Mouse (Mus musculus): ENCODE results near the gene Atp1a3. TPM values are rescaled to one million over a fixed set of nuclear protein-coding genes. Genes with fewer than 3 reads are reported as not detected.

The Atp1a3 gene
- polyA plus RNA-seq, 2 experiments: 0.38 to 0.60 TPM

GRCm38 (mm10) chr7:25026452-25026851 is 20.7 kb upstream of the Atp1a3 start:
- Histone ChIP-seq H3K9ac (replicated peaks) (no peak overlapping the region), H3K4me1 (replicated peaks; ENCODE audit: control insufficient read depth in 2 of 2, insufficient read depth in 2 of 2, low read length in 1 of 2) (no peaks in the 10 kb centered on the region), H3K4me2 (ENCODE audit: low read depth) (no peak overlapping the region), H3K36me3 (replicated peaks; ENCODE audit: control insufficient read depth, insufficient read depth, low read depth) (no peaks in the 10 kb centered on the region), H3K4me3 (ENCODE audit: insufficient read depth in 1 of 2, low read depth in 2 of 2, low read length in 2 of 2) (no peak overlapping the region), H3K27me3 (ENCODE audit: control insufficient read depth, insufficient read depth, low read length) (no peaks in the 10 kb centered on the region), H3K27ac (no peak overlapping the region), H3K9me3 (ENCODE audit: control insufficient read depth, low read length) (no peaks in the 10 kb centered on the region)
- TF ChIP-seq EP300 (IDR thresholded peaks at IDR 0.05; ENCODE audit: low read depth) (no peak), CTCF (IDR thresholded peaks at IDR 0.05; ENCODE audit: low read depth) (no peak)
- no peak for ATAC-seq (ENCODE audit: insufficient read depth)
- DNase-seq (ENCODE audit: low read depth in 3 of 3, low spot score in 3 of 3): no peak
- WGBS (ENCODE audit: insufficient replicate concordance): 35% methylated on average over 7 of the region's 7 CpGs

GRCm38 (mm10) chr7:25025855-25026439 is 20.2 kb upstream of the Atp1a3 start:
- Histone ChIP-seq H3K36me3 (replicated peaks; ENCODE audit: control insufficient read depth, insufficient read depth, low read depth) (no peaks in the 10 kb centered on the region), H3K27ac (no peak overlapping the region), H3K4me2 (ENCODE audit: low read depth) (no peak overlapping the region), H3K9ac (replicated peaks) (no peak overlapping the region), H3K4me1 (replicated peaks; ENCODE audit: control insufficient read depth in 2 of 2, insufficient read depth in 2 of 2, low read length in 1 of 2) (no peaks in the 10 kb centered on the region), H3K27me3 (ENCODE audit: control insufficient read depth, insufficient read depth, low read length) (no peaks in the 10 kb centered on the region), H3K9me3 (ENCODE audit: control insufficient read depth, low read length) (no peaks in the 10 kb centered on the region), H3K4me3 (ENCODE audit: insufficient read depth in 1 of 2, low read depth in 2 of 2, low read length in 2 of 2) (no peak overlapping the region)
- ATAC-seq (ENCODE audit: insufficient read depth): no peak
- no peak for DNase-seq (ENCODE audit: low read depth in 3 of 3, low spot score in 3 of 3)
- 49% methylated on average over 10 of the region's 10 CpGs for WGBS (ENCODE audit: insufficient replicate concordance)
- peak; percentile 38; the same call in 1 of the 2 replicates for TF ChIP-seq CTCF (IDR thresholded peaks at IDR 0.05; ENCODE audit: low read depth)
- no peak for TF ChIP-seq EP300 (IDR thresholded peaks at IDR 0.05; ENCODE audit: low read depth)

GRCm38 (mm10) chr7:25011592-25011991 is 5.8 kb upstream of the Atp1a3 start:
- whole genome bisulfite sequencing (ENCODE audit: insufficient replicate concordance): 47% methylated on average over 7 of the region's 7 CpGs
- Histone ChIP-seq H3K27ac (no peak overlapping the region), H3K4me3 (ENCODE audit: insufficient read depth in 1 of 2, low read depth in 2 of 2, low read length in 2 of 2) (no peak overlapping the region), H3K9ac (replicated peaks) (no peak overlapping the region), H3K9me3 (ENCODE audit: control insufficient read depth, low read length) (no peaks in the 10 kb centered on the region), H3K4me2 (ENCODE audit: low read depth) (no peak overlapping the region), H3K4me1 (replicated peaks; ENCODE audit: control insufficient read depth in 2 of 2, insufficient read depth in 2 of 2, low read length in 1 of 2) (no peaks in the 10 kb centered on the region), H3K27me3 (ENCODE audit: control insufficient read depth, insufficient read depth, low read length) (peaks cover 43% of the 10 kb centered on the region), H3K36me3 (replicated peaks; ENCODE audit: control insufficient read depth, insufficient read depth, low read depth) (no peaks in the 10 kb centered on the region)
- TF ChIP-seq CTCF (IDR thresholded peaks at IDR 0.05; ENCODE audit: low read depth) (no peak), EP300 (IDR thresholded peaks at IDR 0.05; ENCODE audit: low read depth) (no peak)
- DNase-seq (ENCODE audit: low read depth in 3 of 3, low spot score in 3 of 3): no peak
- ATAC-seq (ENCODE audit: insufficient read depth): no peak

- TF ChIP-seq EP300 (IDR thresholded peaks at IDR 0.05; ENCODE audit: low read depth) (no peak), CTCF (IDR thresholded peaks at IDR 0.05; ENCODE audit: low read depth) (peak; percentile 75)
- no peaks in the 10 kb centered on the region for H3K4me1 ChIP-seq (replicated peaks; ENCODE audit: control insufficient read depth in 2 of 2, insufficient read depth in 2 of 2, low read length in 1 of 2)
- H3K36me3 ChIP-seq (replicated peaks; ENCODE audit: control insufficient read depth, insufficient read depth, low read depth): no peaks in the 10 kb centered on the region
- H3K4me3 ChIP-seq (ENCODE audit: insufficient read depth in 1 of 2, low read depth in 2 of 2, low read length in 2 of 2): peak overlapping the region in 1 of 2 experiments; percentile 26; a peak in 3 of 4 replicates
- H3K9me3 ChIP-seq (ENCODE audit: control insufficient read depth, low read length): no peaks in the 10 kb centered on the region
- no peak overlapping the region for H3K27ac ChIP-seq
- ATAC-seq (ENCODE audit: insufficient read depth) (no peak), DNase-seq (ENCODE audit: low read depth in 3 of 3, low spot score in 3 of 3) (no peak)
- peak overlapping the region; percentile 53 for H3K4me2 ChIP-seq (ENCODE audit: low read depth)
- no peak overlapping the region for H3K9ac ChIP-seq (replicated peaks)
- peaks cover 53% of the 10 kb centered on the region for H3K27me3 ChIP-seq (ENCODE audit: control insufficient read depth, insufficient read depth, low read length)
- WGBS (ENCODE audit: insufficient replicate concordance): 3% methylated on average over 90 of the region's 97 CpGs
Measured at GRCm38 (mm10) chr7:25010090-25010913, 4.5 kb upstream of the Atp1a3 start.

GRCm38 (mm10) chr7:25009099-25009700 is 3.4 kb upstream of the Atp1a3 start:
- no peak overlapping the region for H3K4me2 ChIP-seq (ENCODE audit: low read depth)
- 8% methylated on average over 20 of the region's 20 CpGs for WGBS (ENCODE audit: insufficient replicate concordance)
- H3K4me3 ChIP-seq (ENCODE audit: insufficient read depth in 1 of 2, low read depth in 2 of 2, low read length in 2 of 2): no peak overlapping the region
- no peaks in the 10 kb centered on the region for H3K4me1 ChIP-seq (replicated peaks; ENCODE audit: control insufficient read depth in 2 of 2, insufficient read depth in 2 of 2, low read length in 1 of 2)
- TF ChIP-seq EP300 (IDR thresholded peaks at IDR 0.05; ENCODE audit: low read depth): no peak
- no peak for TF ChIP-seq CTCF (IDR thresholded peaks at IDR 0.05; ENCODE audit: low read depth)
- ATAC-seq (ENCODE audit: insufficient read depth) (no peak), DNase-seq (ENCODE audit: low read depth in 3 of 3, low spot score in 3 of 3) (no peak)
- peaks cover 60% of the 10 kb centered on the region for H3K27me3 ChIP-seq (ENCODE audit: control insufficient read depth, insufficient read depth, low read length)
- no peaks in the 10 kb centered on the region for H3K36me3 ChIP-seq (replicated peaks; ENCODE audit: control insufficient read depth, insufficient read depth, low read depth)
- H3K27ac ChIP-seq: no peak overlapping the region
- H3K9ac ChIP-seq (replicated peaks): no peak overlapping the region
- H3K9me3 ChIP-seq (ENCODE audit: control insufficient read depth, low read length): no peaks in the 10 kb centered on the region
